Mouse (Mus musculus): ENCODE results near the gene Lrrc26. TPM values are rescaled to one million over a fixed set of nuclear protein-coding genes. Genes with fewer than 3 reads are reported as not detected.

Gene Lrrc26
- polyA plus RNA-seq, 1 experiment: not detected

GRCm38 (mm10) chr2:25292054-25292544 is 2.4 kb downstream of the Lrrc26 start:
- TF ChIP-seq FLI1 (IDR thresholded peaks at IDR 0.05; ENCODE audit: low read length) (no peak), GATA1 (IDR thresholded peaks at IDR 0.05; ENCODE audit: borderline replicate concordance, low read length) (no peak)
- H3K4me3 ChIP-seq (replicated peaks): peak overlapping the region; percentile 76
- H3K36me3 ChIP-seq (replicated peaks; ENCODE audit: low read length): no peaks in the 10 kb centered on the region
- no peaks in the 10 kb centered on the region for H3K9me3 ChIP-seq
- peaks cover 99% of the 10 kb centered on the region for H3K27me3 ChIP-seq (replicated peaks)
- peaks cover 32% of the 10 kb centered on the region for H3K4me1 ChIP-seq

- no peak for TF ChIP-seq FLI1 (IDR thresholded peaks at IDR 0.05; ENCODE audit: low read length)
- TF ChIP-seq GATA1 (IDR thresholded peaks at IDR 0.05; ENCODE audit: borderline replicate concordance, low read length): no peak
- Histone ChIP-seq H3K4me3 (replicated peaks) (no peak overlapping the region), H3K27me3 (replicated peaks) (peaks cover 100% of the 10 kb centered on the region), H3K9me3 (no peaks in the 10 kb centered on the region), H3K4me1 (peaks cover 28% of the 10 kb centered on the region), H3K36me3 (replicated peaks; ENCODE audit: low read length) (no peaks in the 10 kb centered on the region)
Observed at GRCm38 (mm10) chr2:25292856-25293255, 3.1 kb downstream of the Lrrc26 start.

- TF ChIP-seq FLI1 (IDR thresholded peaks at IDR 0.05; ENCODE audit: low read length) (no peak), GATA1 (IDR thresholded peaks at IDR 0.05; ENCODE audit: borderline replicate concordance, low read length) (no peak)
- Histone ChIP-seq H3K36me3 (replicated peaks; ENCODE audit: low read length) (no peaks in the 10 kb centered on the region), H3K4me1 (peaks cover 28% of the 10 kb centered on the region), H3K4me3 (replicated peaks) (no peak overlapping the region), H3K27me3 (replicated peaks) (peaks cover 100% of the 10 kb centered on the region), H3K9me3 (no peaks in the 10 kb centered on the region)
Observed at GRCm38 (mm10) chr2:25293706-25294105, 4.0 kb downstream of the Lrrc26 start.

- peaks cover 79% of the 10 kb centered on the region for H3K27me3 ChIP-seq (replicated peaks)
- no peaks in the 10 kb centered on the region for H3K36me3 ChIP-seq (replicated peaks; ENCODE audit: low read length)
- no peak overlapping the region for H3K4me3 ChIP-seq (replicated peaks)
- H3K9me3 ChIP-seq: peaks cover 12% of the 10 kb centered on the region
- TF ChIP-seq GATA1 (IDR thresholded peaks at IDR 0.05; ENCODE audit: borderline replicate concordance, low read length) (no peak), FLI1 (IDR thresholded peaks at IDR 0.05; ENCODE audit: low read length) (no peak)
- H3K4me1 ChIP-seq: peaks cover 7% of the 10 kb centered on the region
Observed at GRCm38 (mm10) chr2:25297093-25297492, 7.4 kb downstream of the Lrrc26 start.

GRCm38 (mm10) chr2:25298046-25298445 is 8.3 kb downstream of the Lrrc26 start:
- H3K27me3 ChIP-seq (replicated peaks): peaks cover 78% of the 10 kb centered on the region
- no peaks in the 10 kb centered on the region for H3K36me3 ChIP-seq (replicated peaks; ENCODE audit: low read length)
- H3K9me3 ChIP-seq: peaks cover 12% of the 10 kb centered on the region
- TF ChIP-seq GATA1 (IDR thresholded peaks at IDR 0.05; ENCODE audit: borderline replicate concordance, low read length) (no peak), FLI1 (IDR thresholded peaks at IDR 0.05; ENCODE audit: low read length) (no peak)
- no peaks in the 10 kb centered on the region; the same call in 1 of the 2 replicates for H3K4me1 ChIP-seq
- no peak overlapping the region for H3K4me3 ChIP-seq (replicated peaks)

- TF ChIP-seq FLI1 (IDR thresholded peaks at IDR 0.05; ENCODE audit: low read length): no peak
- TF ChIP-seq GATA1 (IDR thresholded peaks at IDR 0.05; ENCODE audit: borderline replicate concordance, low read length): no peak
- peaks cover 78% of the 10 kb centered on the region for H3K27me3 ChIP-seq (replicated peaks)
- no peaks in the 10 kb centered on the region for H3K36me3 ChIP-seq (replicated peaks; ENCODE audit: low read length)
- no peak overlapping the region for H3K4me3 ChIP-seq (replicated peaks)
- peaks cover 12% of the 10 kb centered on the region for H3K9me3 ChIP-seq
- peaks cover 20% of the 10 kb centered on the region for H3K4me1 ChIP-seq
Observed at GRCm38 (mm10) chr2:25303452-25303851, 13.7 kb downstream of the Lrrc26 start.

DNA sequence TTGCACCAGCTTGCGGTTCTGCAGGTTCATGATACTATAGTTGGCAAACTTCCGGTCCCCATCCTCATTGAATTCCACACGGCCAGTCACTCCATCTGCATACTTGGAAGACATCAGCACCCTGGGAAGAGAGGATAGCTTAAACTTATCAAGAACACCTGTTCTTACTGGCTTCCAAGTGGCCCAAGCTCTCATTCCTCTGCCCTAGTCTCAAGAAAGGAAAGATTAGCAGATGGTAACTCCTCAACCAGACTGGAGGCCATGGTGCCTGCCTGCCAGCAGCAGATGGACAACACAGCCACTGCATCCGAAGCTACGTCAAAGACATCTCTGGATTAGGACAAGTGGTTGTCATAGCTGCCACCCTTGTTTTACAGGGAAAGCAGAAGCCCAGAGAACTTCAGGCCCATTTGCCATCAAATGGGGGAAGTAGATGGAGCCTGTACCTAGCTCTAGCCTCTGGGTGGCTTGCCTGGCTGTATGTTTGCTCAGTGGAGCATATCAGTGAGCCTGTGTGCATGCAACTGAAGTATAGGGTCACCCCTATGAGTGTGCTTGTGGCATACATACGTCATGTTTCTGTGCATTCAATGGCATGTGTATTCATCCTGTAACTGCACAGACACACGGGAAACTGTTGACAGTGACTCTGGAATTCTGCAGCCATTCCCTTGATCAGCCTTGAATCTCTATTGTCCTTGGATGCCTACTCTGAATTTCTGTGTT is 14.4 kb downstream of the Lrrc26 start:
- no peak for TF ChIP-seq FLI1 (IDR thresholded peaks at IDR 0.05; ENCODE audit: low read length)
- TF ChIP-seq GATA1 (IDR thresholded peaks at IDR 0.05; ENCODE audit: borderline replicate concordance, low read length): no peak
- H3K4me3 ChIP-seq (replicated peaks): peak overlapping the region; percentile 69
- H3K36me3 ChIP-seq (replicated peaks; ENCODE audit: low read length): no peaks in the 10 kb centered on the region
- peaks cover 80% of the 10 kb centered on the region for H3K27me3 ChIP-seq (replicated peaks)
- H3K9me3 ChIP-seq: peaks cover 10% of the 10 kb centered on the region; the same call in 1 of the 2 replicates
- H3K4me1 ChIP-seq: peaks cover 20% of the 10 kb centered on the region

- H3K27me3 ChIP-seq (replicated peaks): peaks cover 80% of the 10 kb centered on the region
- peaks cover 9% of the 10 kb centered on the region; the same call in 1 of the 2 replicates for H3K9me3 ChIP-seq
- H3K4me3 ChIP-seq (replicated peaks): peak overlapping the region; percentile 87
- H3K36me3 ChIP-seq (replicated peaks; ENCODE audit: low read length): no peaks in the 10 kb centered on the region
- TF ChIP-seq GATA1 (IDR thresholded peaks at IDR 0.05; ENCODE audit: borderline replicate concordance, low read length) (no peak), FLI1 (IDR thresholded peaks at IDR 0.05; ENCODE audit: low read length) (no peak)
- peaks cover 20% of the 10 kb centered on the region for H3K4me1 ChIP-seq
Observed at GRCm38 (mm10) chr2:25304657-25305541, 15.2 kb downstream of the Lrrc26 start.

GRCm38 (mm10) chr2:25305587-25306359 is 16.1 kb downstream of the Lrrc26 start:
- H3K27me3 ChIP-seq (replicated peaks): peaks cover 88% of the 10 kb centered on the region

More at GRCm38 (mm10) chr2:25305587-25306359, 16.1 kb downstream of the Lrrc26 start:
- peaks cover 11% of the 10 kb centered on the region for H3K9me3 ChIP-seq
- no peaks in the 10 kb centered on the region for H3K36me3 ChIP-seq (replicated peaks; ENCODE audit: low read length)
- H3K4me3 ChIP-seq (replicated peaks): no peak overlapping the region
- TF ChIP-seq FLI1 (IDR thresholded peaks at IDR 0.05; ENCODE audit: low read length): no peak
- TF ChIP-seq GATA1 (IDR thresholded peaks at IDR 0.05; ENCODE audit: borderline replicate concordance, low read length): no peak
- H3K4me1 ChIP-seq: peaks cover 20% of the 10 kb centered on the region

Data from megakaryocyte, embryonic 14.5 days (primary cell).